Mouse (Mus musculus): Measurements from ENCODE around the gene Oas1h. TPM values are rescaled to one million over a fixed set of nuclear protein-coding genes. Genes with fewer than 3 reads are reported as not detected.
"Not testable (repeated sequence)": the region's sequence is repeated elsewhere in the genome, so short reads cannot be mapped to it uniquely, and the experiment has no call there.

Gene Oas1h
- polyA plus RNA-seq, 1 experiment from 2014 or later, result not detected

- H3K9ac ChIP-seq (ENCODE audit: low read depth, low read length); ATAC-seq; H3K4me2 ChIP-seq (ENCODE audit: low read length); H3K9me3 ChIP-seq (ENCODE audit: control insufficient read depth, low read length); H3K4me3 ChIP-seq (ENCODE audit: low read length); H3K27ac ChIP-seq (ENCODE audit: low read depth, low read length); H3K36me3 ChIP-seq (ENCODE audit: control insufficient read depth, insufficient read depth, low read length); H3K27me3 ChIP-seq (replicated peaks; ENCODE audit: control insufficient read depth, insufficient read depth, low read length); H3K4me1 ChIP-seq (ENCODE audit: control insufficient read depth, insufficient read depth, low read depth, low read length): not testable (repeated sequence)
- WGBS, result 71% methylated on average over 2 of the region's 3 CpGs
These were observed 15.6 kb downstream of the Oas1h start for GRCm38 (mm10) chr5:120876839-120877238.

DNA sequence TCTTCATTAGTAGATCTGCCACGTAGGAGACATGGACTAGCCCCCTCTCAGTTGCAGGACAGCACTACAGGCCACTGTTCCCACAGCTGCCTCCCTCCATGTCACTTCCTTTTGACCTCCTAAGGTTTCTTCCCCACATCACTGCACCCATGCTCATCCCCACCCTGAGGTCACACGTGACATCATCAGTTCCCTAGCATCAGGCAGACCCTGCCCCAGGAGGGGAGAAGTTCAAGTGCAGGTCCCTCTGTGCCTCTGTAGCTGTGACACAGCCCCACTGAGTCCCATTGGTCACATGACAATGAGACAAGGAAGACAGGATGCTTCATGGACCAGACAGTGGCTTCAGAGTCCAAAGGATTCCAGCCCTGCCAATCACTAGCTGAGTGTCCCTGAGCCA, 16.2 kb downstream of the Oas1h start:
- not testable (repeated sequence) for H3K27me3 ChIP-seq (replicated peaks; ENCODE audit: control insufficient read depth, insufficient read depth, low read length); ATAC-seq; H3K9me3 ChIP-seq (ENCODE audit: control insufficient read depth, low read length); H3K4me1 ChIP-seq (ENCODE audit: control insufficient read depth, insufficient read depth, low read depth, low read length); H3K27ac ChIP-seq (ENCODE audit: low read depth, low read length); H3K9ac ChIP-seq (ENCODE audit: low read depth, low read length); H3K4me2 ChIP-seq (ENCODE audit: low read length); H3K36me3 ChIP-seq (ENCODE audit: control insufficient read depth, insufficient read depth, low read length); H3K4me3 ChIP-seq (ENCODE audit: low read length)
- 87% methylated on average over 2 of the region's 2 CpGs for WGBS

- not testable (repeated sequence) for H3K27me3 ChIP-seq (replicated peaks; ENCODE audit: control insufficient read depth, insufficient read depth, low read length); H3K4me1 ChIP-seq (ENCODE audit: control insufficient read depth, insufficient read depth, low read depth, low read length); H3K9me3 ChIP-seq (ENCODE audit: control insufficient read depth, low read length); H3K36me3 ChIP-seq (ENCODE audit: control insufficient read depth, insufficient read depth, low read length); H3K4me3 ChIP-seq (ENCODE audit: low read length); H3K9ac ChIP-seq (ENCODE audit: low read depth, low read length); H3K27ac ChIP-seq (ENCODE audit: low read depth, low read length); ATAC-seq; H3K4me2 ChIP-seq (ENCODE audit: low read length)
- 77% methylated on average over 2 of the region's 2 CpGs for WGBS
These were observed 17.6 kb downstream of the Oas1h start for GRCm38 (mm10) chr5:120878803-120879202.

- not testable (repeated sequence) for H3K36me3 ChIP-seq (ENCODE audit: control insufficient read depth, insufficient read depth, low read length); H3K27ac ChIP-seq (ENCODE audit: low read depth, low read length); H3K4me1 ChIP-seq (ENCODE audit: control insufficient read depth, insufficient read depth, low read depth, low read length); H3K4me2 ChIP-seq (ENCODE audit: low read length); H3K4me3 ChIP-seq (ENCODE audit: low read length); H3K27me3 ChIP-seq (replicated peaks; ENCODE audit: control insufficient read depth, insufficient read depth, low read length); H3K9ac ChIP-seq (ENCODE audit: low read depth, low read length); ATAC-seq; H3K9me3 ChIP-seq (ENCODE audit: control insufficient read depth, low read length)
- 95% methylated on average over 6 of the region's 6 CpGs for WGBS
These were observed 20.5 kb downstream of the Oas1h start for GRCm38 (mm10) chr5:120881681-120882080.

- H3K9ac ChIP-seq (ENCODE audit: low read depth, low read length); H3K9me3 ChIP-seq (ENCODE audit: control insufficient read depth, low read length); H3K27ac ChIP-seq (ENCODE audit: low read depth, low read length); H3K4me1 ChIP-seq (ENCODE audit: control insufficient read depth, insufficient read depth, low read depth, low read length); H3K4me2 ChIP-seq (ENCODE audit: low read length); H3K4me3 ChIP-seq (ENCODE audit: low read length); ATAC-seq; H3K36me3 ChIP-seq (ENCODE audit: control insufficient read depth, insufficient read depth, low read length); H3K27me3 ChIP-seq (replicated peaks; ENCODE audit: control insufficient read depth, insufficient read depth, low read length): not testable (repeated sequence)
- 36% methylated on average over 6 of the region's 9 CpGs for WGBS
These were observed 26.2 kb downstream of the Oas1h start, which contains the start of gene Oas1g for GRCm38 (mm10) chr5:120887413-120887812. Gene Oas1g, minus strand, starts transcription at chr5:120887613.

- no peak for ATAC-seq
- WGBS, result 55% methylated on average over 6 of the region's 6 CpGs
- Histone ChIP-seq H3K27ac (ENCODE audit: low read depth, low read length) (no peak overlapping the region), H3K36me3 (ENCODE audit: control insufficient read depth, insufficient read depth, low read length) (no peaks in the 10 kb centered on the region), H3K9me3 (ENCODE audit: control insufficient read depth, low read length) (no peaks in the 10 kb centered on the region), H3K4me2 (ENCODE audit: low read length) (no peak overlapping the region), H3K27me3 (replicated peaks; ENCODE audit: control insufficient read depth, insufficient read depth, low read length) (no peaks in the 10 kb centered on the region), H3K9ac (ENCODE audit: low read depth, low read length) (no peak overlapping the region), H3K4me1 (ENCODE audit: control insufficient read depth, insufficient read depth, low read depth, low read length) (no peaks in the 10 kb centered on the region), H3K4me3 (ENCODE audit: low read length) (no peak overlapping the region)
These were observed 26.6 kb downstream of the Oas1h start for GRCm38 (mm10) chr5:120887831-120888230.

DNA sequence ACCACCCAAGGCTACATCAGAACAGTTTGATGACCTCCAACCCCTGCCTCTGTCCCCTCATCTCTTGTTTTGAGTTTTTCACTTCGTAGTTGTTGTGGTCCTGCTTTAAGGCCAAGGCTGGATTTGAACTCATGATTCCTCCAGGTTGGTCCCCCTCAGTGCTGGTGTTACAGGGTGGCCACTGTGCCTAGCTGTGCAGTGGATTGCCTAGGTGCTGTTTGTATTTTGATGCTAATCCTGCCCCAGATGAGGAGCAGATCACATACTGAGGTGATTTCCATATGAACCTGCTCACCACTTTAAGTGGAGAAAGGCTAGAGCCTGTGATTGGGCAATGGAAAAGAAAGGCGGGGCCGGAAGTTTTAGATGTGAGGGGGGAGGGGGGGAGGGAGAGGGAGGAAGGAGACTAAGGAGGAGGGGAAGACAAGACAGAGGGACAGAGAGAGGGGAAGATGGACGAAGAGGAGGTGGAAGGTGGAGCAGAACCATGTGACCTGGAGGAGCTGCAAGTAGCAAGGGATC, 27.1 kb downstream of the Oas1h start:
- not testable (repeated sequence) for H3K9ac ChIP-seq (ENCODE audit: low read depth, low read length); ATAC-seq; H3K4me1 ChIP-seq (ENCODE audit: control insufficient read depth, insufficient read depth, low read depth, low read length); H3K4me2 ChIP-seq (ENCODE audit: low read length); H3K27ac ChIP-seq (ENCODE audit: low read depth, low read length); H3K9me3 ChIP-seq (ENCODE audit: control insufficient read depth, low read length); H3K27me3 ChIP-seq (replicated peaks; ENCODE audit: control insufficient read depth, insufficient read depth, low read length); H3K36me3 ChIP-seq (ENCODE audit: control insufficient read depth, insufficient read depth, low read length); H3K4me3 ChIP-seq (ENCODE audit: low read length)
- WGBS, result 33% methylated on average over 4 of the region's 4 CpGs

DNA sequence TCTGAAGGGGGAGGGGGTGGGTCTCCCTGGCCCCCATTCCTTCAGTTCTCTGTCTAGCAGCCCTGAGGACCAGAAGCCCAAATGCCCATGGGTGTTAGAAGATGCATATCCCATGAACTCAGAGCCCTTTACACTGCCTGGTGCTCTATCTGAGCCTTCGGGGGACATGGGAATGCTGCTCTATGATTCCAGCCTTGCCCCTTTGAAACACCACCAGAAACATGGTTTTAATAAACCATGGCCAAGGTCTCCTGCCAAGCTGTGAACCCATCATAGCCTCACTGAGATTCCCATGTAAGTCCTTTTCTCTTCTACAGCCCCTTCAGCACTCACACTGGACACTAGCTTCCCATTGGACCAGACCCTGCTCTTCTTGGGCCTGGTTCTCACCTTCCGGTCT, 28.8 kb downstream of the Oas1h start:
- no peaks in the 10 kb centered on the region for H3K4me1 ChIP-seq (ENCODE audit: control insufficient read depth, insufficient read depth, low read depth, low read length)
- H3K9ac ChIP-seq (ENCODE audit: low read depth, low read length), result no peak overlapping the region
- H3K4me3 ChIP-seq (ENCODE audit: low read length), result no peak overlapping the region
- H3K36me3 ChIP-seq (ENCODE audit: control insufficient read depth, insufficient read depth, low read length), result no peaks in the 10 kb centered on the region
- ATAC-seq, result no peak
- H3K27me3 ChIP-seq (replicated peaks; ENCODE audit: control insufficient read depth, insufficient read depth, low read length), result no peaks in the 10 kb centered on the region
- H3K4me2 ChIP-seq (ENCODE audit: low read length), result no peak overlapping the region
- WGBS, result 87% methylated on average over 2 of the region's 2 CpGs
- H3K9me3 ChIP-seq (ENCODE audit: control insufficient read depth, low read length), result no peaks in the 10 kb centered on the region
- H3K27ac ChIP-seq (ENCODE audit: low read depth, low read length), result no peak overlapping the region

DNA sequence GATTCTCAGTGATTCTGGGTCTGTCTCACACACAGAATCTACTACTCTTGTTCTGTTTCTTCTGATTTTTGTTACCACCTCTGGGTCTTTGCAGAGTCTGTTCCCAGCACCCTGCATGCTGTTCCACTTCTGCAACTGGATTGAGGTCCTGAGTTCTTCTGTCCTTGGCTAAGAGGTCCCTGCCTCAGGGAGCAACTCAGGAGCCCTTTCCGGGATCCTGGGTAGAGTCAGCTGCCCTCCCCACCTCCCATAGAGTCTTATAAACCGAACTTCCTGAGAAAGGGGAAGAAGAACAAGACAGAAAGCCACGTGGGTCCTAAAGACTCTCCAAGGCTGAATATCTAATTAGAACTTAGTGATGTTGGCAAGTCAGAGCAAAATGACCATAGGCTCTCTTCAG, 29.8 kb downstream of the Oas1h start:
- H3K9me3 ChIP-seq (ENCODE audit: control insufficient read depth, low read length), result no peaks in the 10 kb centered on the region
- 65% methylated on average over 3 of the region's 3 CpGs for WGBS
- no peak for ATAC-seq
- H3K4me1 ChIP-seq (ENCODE audit: control insufficient read depth, insufficient read depth, low read depth, low read length), result no peaks in the 10 kb centered on the region
- H3K27me3 ChIP-seq (replicated peaks; ENCODE audit: control insufficient read depth, insufficient read depth, low read length), result no peaks in the 10 kb centered on the region
- H3K9ac ChIP-seq (ENCODE audit: low read depth, low read length), result no peak overlapping the region
- H3K4me2 ChIP-seq (ENCODE audit: low read length), result no peak overlapping the region
- H3K27ac ChIP-seq (ENCODE audit: low read depth, low read length), result no peak overlapping the region
- no peaks in the 10 kb centered on the region for H3K36me3 ChIP-seq (ENCODE audit: control insufficient read depth, insufficient read depth, low read length)
- H3K4me3 ChIP-seq (ENCODE audit: low read length), result no peak overlapping the region
